Mouse (Mus musculus) gastrocnemius, postnatal 10 days (tissue): ENCODE measurements around the gene Gpr3. TPM values are rescaled to one million over a fixed set of nuclear protein-coding genes. Genes with fewer than 3 reads are reported as not detected.
A peak's percentile ranks its signal among the peaks of the same experiment; 100 is the strongest.

Source experiments
- DNase-seq: peaks from one replicate; pipeline ENCODE4 v3.0.0; 2021; ENCODE audit warnings: mixed read lengths
- long read RNA-seq, 2 experiments: library from polyadenylated mRNA; stranded (forward); transcript quantifications; one replicate each; pipeline ENCODE4 v2.0.0; 2021
- total RNA-seq, 2 experiments: library from RNA; stranded (reverse); gene quantifications; 2 replicates each; pipeline ENCODE4 v1.2.3; 2021

The Gpr3 gene
- not detected for total RNA-seq
- long read RNA-seq, experiment 1 = 0 reads
- long read RNA-seq, experiment 2 = 0 reads

- no peak for DNase-seq
Measured at GRCm38 (mm10) chr4:133211751-133212561, at the start of gene Gpr3, which contains the start of gene Cd164l2. Gene Gpr3, minus strand, starts transcription at chr4:133212536. Gene Cd164l2, plus strand, starts transcription at chr4:133212131.

DNA sequence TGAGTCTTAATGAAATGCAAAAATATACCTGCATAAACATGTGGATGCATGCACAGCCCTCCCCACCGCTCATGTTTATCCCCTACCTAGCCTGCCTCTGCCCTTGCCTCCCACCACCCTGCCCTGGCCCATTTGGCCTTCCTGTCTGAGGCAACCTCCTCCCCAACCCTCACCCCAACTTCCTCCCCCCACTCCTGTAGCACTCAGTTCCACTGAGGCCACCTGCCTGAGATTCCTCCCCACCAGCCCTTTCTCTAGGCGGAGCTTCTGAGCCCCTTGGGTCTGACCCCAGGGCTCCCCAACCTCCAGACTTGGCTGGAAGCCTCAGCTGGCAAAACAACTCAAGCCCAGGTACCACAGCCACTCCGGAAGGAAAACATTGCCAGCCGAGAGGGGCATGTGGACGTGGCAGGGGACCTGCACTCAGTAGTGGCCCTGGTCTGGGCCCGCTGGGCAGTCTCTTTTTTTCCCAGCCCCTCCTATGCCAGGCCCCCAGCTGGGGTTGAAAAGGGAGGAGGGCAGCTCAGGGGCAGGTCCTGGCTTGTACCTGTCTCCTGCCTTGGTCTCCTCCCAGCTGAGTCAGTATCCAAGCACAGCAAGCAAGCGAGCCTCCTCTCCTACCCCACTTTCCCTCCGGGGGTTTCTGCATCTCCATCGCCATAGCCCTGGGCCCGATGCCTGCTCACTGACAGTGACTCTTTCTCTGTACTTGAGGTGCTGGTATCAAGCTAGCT, 49.5 kb upstream of the Gpr3 start:
- DNase-seq = no peak

DNA sequence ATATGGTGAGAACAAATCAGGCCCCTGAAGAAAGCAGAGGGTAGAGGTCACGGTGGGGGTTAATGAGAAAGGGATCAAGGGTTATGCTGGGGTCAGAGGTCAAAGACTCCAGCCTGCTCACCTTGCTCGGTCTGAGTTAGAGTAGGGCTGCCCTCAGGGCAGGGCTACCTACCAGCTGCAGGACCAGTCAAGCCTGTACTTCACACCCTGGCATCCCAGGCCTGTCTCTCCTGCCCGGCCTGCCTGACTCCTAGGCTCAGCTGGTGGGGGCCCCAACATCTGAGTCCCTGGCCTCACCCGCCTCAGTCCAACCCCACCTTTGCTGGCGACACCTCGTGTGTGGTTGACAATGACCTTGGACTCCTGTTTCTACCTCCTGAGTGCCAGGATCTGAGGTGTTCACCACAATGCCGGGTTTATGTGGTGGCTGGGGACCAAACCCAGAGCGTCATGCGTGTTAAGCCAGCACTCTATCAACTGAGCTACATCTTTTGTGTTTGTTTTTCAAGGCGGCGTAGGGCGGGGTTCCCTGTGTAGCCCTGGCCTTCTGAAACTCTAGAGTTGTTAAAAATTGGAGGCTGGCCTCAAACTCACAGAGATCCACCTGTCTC, 45.6 kb upstream of the Gpr3 start:
- DNase-seq = no peak

GRCm38 (mm10) chr4:133257230-133257629, 44.9 kb upstream of the Gpr3 start:
- no peak for DNase-seq

DNA sequence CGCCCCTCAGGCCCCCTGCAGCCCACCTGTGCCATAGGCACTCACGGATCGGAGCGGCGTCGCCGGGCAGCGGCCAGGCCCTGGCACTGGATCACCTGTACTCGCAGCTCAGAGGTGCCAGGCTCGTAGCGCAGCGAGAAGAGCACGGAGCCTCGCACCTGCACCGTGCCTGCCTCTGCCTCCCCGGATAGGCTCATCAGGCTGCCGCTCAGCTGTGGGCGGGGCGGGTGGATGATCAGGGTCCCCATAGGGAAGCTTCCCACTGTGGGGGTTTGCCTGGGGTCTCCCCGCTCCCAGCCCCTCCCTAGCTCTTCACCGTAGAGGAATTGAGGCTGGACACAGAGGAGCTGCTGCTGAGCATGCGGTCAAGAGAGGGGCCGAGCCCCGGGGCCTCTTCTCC, 44.5 kb upstream of the Gpr3 start:
- no peak for DNase-seq

GRCm38 (mm10) chr4:133255392-133255791, 43.1 kb upstream of the Gpr3 start:
- no peak for DNase-seq

GRCm38 (mm10) chr4:133253412-133253811, 41.1 kb upstream of the Gpr3 start:
- DNase-seq = no peak

GRCm38 (mm10) chr4:133252089-133252488, 39.8 kb upstream of the Gpr3 start:
- no peak for DNase-seq

GRCm38 (mm10) chr4:133251214-133251613, 38.9 kb upstream of the Gpr3 start:
- peak; percentile 47 for DNase-seq

- DNase-seq = peak; percentile 93
Measured at GRCm38 (mm10) chr4:133250609-133251008, 38.3 kb upstream of the Gpr3 start.

DNA sequence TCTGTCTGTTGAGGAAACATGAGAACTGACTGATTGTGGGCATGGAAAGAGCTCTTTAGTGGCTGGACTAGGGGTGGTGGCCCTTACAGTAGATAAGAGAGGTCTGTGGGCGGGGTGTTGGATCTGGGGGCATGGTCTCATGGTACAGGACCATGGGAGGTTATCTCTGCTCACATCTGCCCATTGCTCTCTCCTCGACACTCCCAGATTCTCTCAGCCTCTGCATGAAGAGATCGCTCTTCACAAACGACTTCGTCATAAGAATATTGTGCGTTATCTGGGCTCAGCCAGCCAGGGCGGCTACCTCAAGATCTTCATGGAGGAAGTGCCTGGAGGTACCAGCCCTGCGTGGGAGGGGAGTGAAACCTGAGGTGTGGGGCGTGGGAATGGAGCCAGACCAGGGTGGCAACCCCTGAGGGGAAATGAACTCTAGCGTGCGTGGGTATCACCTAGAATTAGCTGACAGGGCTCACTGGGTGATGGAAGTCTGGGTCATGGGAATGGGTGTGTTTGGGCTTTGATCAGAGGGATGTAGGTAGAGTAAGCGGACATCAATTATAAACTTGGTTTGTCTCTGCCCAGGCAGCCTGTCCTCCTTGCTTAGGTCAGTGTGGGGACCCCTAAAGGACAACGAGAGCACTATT, 35.6 kb upstream of the Gpr3 start:
- no peak for DNase-seq

DNA sequence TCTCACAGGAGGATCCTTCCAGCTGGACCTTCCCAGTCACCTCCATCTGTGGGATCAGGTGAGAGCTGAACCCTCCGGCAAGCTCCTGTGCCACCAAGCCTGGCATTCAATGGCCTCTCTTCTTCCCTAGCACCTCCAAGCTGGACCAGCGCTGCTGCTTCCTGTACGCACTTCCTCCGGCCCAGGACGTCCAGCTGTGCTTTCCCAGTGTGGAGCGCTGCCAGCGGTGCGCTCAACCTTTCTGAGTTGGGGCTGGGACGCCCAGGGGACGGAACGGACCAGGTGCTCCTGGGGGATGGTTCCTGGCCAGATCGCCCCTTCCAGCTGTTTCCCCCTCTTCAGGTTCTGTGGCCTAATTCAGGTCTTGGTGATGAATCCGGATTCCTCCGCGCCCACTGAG, 34.7 kb upstream of the Gpr3 start:
- DNase-seq = no peak

- DNase-seq = no peak
Measured at GRCm38 (mm10) chr4:133244289-133244688, 32.0 kb upstream of the Gpr3 start.

- DNase-seq = no peak
Measured at GRCm38 (mm10) chr4:133243538-133243937, 31.2 kb upstream of the Gpr3 start.

- no peak for DNase-seq
Measured at GRCm38 (mm10) chr4:133242710-133243109, 30.4 kb upstream of the Gpr3 start.

- no peak for DNase-seq
Measured at GRCm38 (mm10) chr4:133241910-133242309, 29.6 kb upstream of the Gpr3 start.

DNA sequence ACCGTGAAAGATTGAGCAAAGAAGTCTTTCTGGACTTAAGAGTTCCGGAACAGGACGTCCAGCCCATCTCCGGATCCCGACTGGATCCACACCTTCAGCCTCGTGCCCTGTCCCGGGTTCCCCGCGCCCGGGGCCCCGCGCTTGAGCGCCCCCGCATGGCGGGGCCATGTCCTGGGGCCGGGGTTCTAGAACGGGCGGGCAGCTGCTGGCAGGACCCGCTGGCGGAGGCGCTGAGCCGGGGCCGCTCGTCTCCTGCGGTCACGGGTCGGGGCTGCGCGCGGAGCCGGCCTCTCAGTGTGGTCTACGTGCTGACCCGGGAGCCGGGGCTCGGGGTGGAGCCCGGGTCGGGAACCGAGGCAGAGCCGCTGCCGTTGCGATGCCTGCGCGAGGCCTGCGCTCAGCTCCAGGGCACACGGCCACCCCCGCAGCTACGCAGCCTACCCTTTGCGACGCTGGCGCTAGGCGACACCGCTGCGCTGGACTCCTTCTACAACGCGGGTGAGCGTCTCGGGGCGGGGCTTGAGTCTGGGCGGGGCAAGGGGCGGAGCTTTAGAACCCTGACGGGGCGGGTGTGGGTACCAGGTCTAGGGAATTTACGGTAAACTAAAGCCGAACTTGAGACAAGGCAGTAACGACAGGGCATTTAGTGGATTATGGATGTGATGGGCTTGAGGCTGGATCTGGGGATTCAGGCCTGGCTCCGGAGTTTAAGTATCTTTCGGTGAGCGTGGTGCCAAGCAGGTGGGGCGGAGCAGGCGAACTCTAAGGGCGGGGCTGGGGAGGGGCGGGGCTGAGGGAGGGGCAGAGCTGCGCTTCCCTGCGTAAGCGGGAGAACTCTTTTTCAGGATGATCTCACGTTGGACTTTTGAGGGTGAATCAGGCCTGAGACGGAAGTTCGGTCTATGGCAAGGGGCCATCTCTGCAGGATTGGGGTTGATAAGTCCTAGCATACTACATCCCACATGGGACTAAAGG, 28.9 kb upstream of the Gpr3 start:
- DNase-seq = peak; percentile 88

GRCm38 (mm10) chr4:133240490-133240921, 28.2 kb upstream of the Gpr3 start, which contains the start of gene Map3k6:
Gene Map3k6, plus strand, starts transcription at chr4:133240818.
- peak; percentile 42 for DNase-seq

DNA sequence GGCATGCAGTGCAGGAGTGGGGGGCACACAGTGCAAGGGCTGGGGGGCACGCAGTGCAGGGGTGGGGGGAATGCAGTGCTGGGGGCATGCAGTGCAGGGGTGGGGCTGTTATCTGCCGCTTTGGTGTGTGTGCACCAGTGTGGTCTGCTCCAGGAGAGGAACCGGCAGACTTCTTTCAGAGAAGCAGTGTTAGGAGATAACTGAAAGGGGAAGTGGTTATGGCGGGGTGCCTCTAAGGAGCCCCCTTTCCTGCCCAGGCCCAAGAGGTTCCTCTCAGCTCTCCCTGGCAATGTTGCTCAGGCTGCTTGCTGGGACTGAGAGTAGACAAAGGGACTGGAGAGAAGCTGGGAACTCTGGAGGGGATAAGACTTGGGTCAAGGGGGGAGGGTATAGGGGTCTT, 25.6 kb upstream of the Gpr3 start:
- DNase-seq = no peak

- no peak for DNase-seq
Measured at GRCm38 (mm10) chr4:133235415-133235814, 23.1 kb upstream of the Gpr3 start.

DNA sequence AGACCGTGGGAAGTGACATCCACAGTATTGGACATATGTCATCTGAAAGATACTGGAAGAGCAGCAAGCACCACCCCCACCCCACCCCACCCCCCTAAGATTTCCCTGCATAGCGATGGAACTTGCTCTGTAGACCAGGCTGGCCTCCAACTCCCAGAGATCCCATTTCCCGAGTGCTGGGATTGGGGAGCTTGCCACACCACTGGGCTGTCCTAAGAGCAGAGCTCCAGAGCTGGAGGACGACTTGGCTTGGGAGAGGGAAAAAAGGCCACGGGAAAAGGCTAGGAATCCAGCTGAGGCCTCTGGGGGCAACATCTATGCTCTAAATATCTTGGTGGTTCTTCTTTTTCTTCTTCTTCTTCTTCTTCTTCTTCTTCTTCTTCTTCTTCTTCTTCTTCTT, 22.4 kb upstream of the Gpr3 start:
- no peak for DNase-seq
